Mouse (Mus musculus) 3134 (cell line): Measurements from ENCODE around the gene Fpr-rs4.
"Not testable (repeated sequence)": the region's sequence is repeated elsewhere in the genome, so short reads cannot be mapped to it uniquely, and the experiment has no call there.

Experiments
- DNase-seq: peaks from one replicate; pipeline ENCODE4 v3.0.0-alpha.2; 2011; ENCODE audit warnings: low spot score; ENCODE audit not compliant: insufficient read length; ENCODE audit errors: extremely low read depth

Gene Fpr-rs4

GRCm38 (mm10) chr17:18021433-18021832 is at the start of gene Fpr-rs4:
Gene Fpr-rs4 (plus strand): TSS chr17:18021733.
- DNase-seq, result no peak

- DNase-seq, result no peak
Observed at GRCm38 (mm10) chr17:17973443-17973842, 48.1 kb upstream of the Fpr-rs4 start.

GRCm38 (mm10) chr17:17981232-17981631 is 40.3 kb upstream of the Fpr-rs4 start:
- not testable (repeated sequence) for DNase-seq

- DNase-seq, result no peak
Observed at GRCm38 (mm10) chr17:18004752-18005151, 16.8 kb upstream of the Fpr-rs4 start.

- DNase-seq, result no peak
Observed at GRCm38 (mm10) chr17:18049124-18049523, 27.6 kb downstream of the Fpr-rs4 start, which contains the start of gene Vmn2r124. Gene Vmn2r124 (plus strand): TSS chr17:18049424.
